ENCODE assay signal across 12 mouse cellular contexts in genomic region chr6:31534705-31535104, GRCm38 (mm10). TPM values are rescaled to one million over a fixed set of nuclear protein-coding genes. Genes with fewer than 3 reads are reported as not detected.
"Had no signal": no experiment of that assay in that cellular context is flagged by ENCODE, and none has a peak within 500 bp of the region (broad histone marks: within the 10 kb centered on the region; RNA-seq: fewer than 3 reads in every experiment).

No protein-coding gene starts in this region.

- DNase-seq: lung, adult 18-20 months; lung, embryonic 14.5 days; lung, postnatal 10 days; lung, postnatal 4 days; midbrain, embryonic 14.5 days; retina, postnatal 1 day; right cerebral cortex, adult 18-20 months; right cerebral cortex, postnatal 14 days; thymus, adult 2 months; thymus, postnatal 25 days; thymus, postnatal 4 days had no signal

RNA-seq across cellular contexts. Expression of gene Podxl, which starts 29.1 kb away (rescaled TPM):
- total RNA-seq: megakaryocyte, adult 5-6 weeks had no signal
